Mouse (Mus musculus): ENCODE results near the gene Pnpla6. TPM values are rescaled to one million over a fixed set of nuclear protein-coding genes. Genes with fewer than 3 reads are reported as not detected.

Pnpla6 gene
- polyA plus RNA-seq, 1 experiment from 2014 or later = 22.9 TPM

GRCm38 (mm10) chr8:3485192-3485591 lies 30.0 kb upstream of the Pnpla6 start:
- H3K9me3 ChIP-seq = no peaks in the 10 kb centered on the region
- H3K9ac ChIP-seq (replicated peaks) = no peak overlapping the region
- H3K4me1 ChIP-seq (replicated peaks) = no peaks in the 10 kb centered on the region
- H3K4me3 ChIP-seq (replicated peaks) = no peak overlapping the region
- H3K27ac ChIP-seq = no peak overlapping the region
- ATAC-seq (ENCODE audit: insufficient number of reproducible peaks, insufficient read depth, low FRiP score, low TSS enrichment, low read depth) = no peak
- no peaks in the 10 kb centered on the region for H3K27me3 ChIP-seq
- H3K4me2 ChIP-seq = no peak overlapping the region
- WGBS = 24% methylated on average over 5 of the region's 5 CpGs
- no peaks in the 10 kb centered on the region for H3K36me3 ChIP-seq

DNA sequence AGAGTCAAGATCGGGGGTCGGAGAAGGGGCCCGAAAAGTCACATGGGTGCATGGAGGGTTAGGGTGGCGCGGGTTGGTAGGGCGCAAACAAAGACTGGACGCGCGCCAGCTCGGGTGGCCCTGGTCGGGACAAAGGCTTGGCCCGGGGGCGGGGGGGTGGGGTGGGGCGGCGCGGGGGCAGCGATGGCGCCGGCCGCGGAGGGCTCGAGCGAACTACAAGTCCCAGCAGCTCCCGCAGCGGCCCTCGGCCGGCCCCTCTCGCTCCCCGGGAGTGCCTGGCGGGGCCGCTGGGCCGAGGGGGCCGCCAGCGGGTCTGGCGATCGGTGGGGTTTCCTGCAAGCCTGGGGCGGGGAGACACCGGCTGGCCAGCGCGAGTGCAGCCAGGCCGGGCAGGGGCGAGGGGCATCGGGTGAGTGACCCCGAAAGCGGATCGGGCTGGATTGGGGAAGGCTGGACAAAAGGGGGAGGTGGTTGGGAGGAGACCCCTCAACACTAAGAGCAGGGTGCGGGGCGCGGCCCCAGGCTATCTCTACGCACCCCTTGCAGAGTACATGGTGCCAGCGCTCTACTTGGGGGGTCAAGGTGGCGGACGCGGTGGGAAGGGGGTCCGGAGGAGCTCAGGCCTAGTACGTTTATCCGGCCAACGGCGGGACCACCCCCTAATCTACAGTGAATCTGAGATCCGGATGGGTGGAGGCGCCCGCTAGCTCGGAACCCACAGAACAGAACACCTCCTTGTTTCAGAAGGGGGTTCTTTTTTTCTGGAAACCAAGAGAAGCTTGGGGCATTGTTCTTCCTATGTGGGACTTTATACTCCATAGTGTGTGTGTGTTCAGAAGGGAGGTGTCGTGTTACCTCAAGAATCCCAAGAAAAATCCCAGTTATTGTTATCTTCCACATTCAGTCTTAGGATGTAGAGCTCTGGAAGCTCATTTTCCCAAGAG lies 22.0 kb upstream of the Pnpla6 start, which contains the start of gene Zfp358:
TSS of gene Zfp358 (plus strand) at position 238 of the 944 bp plus-strand sequence.
- H3K4me3 ChIP-seq (replicated peaks) = peak within 1 kb of the TSS; percentile 85
- H3K36me3 ChIP-seq = peaks cover 40% of the 10 kb centered on the region
- H3K4me1 ChIP-seq (replicated peaks) = 0 out of 2 replicates have a peak, but pooled peaks cover 4% of the 10 kb centered on the region
- peak within 1 kb of the TSS; percentile 64 for H3K4me2 ChIP-seq
- H3K27me3 ChIP-seq = no peaks in the 10 kb centered on the region
- peak within 1 kb of the TSS; percentile 88 for H3K27ac ChIP-seq
- peak within 1 kb of the TSS; percentile 97 for H3K9ac ChIP-seq (replicated peaks)
- ATAC-seq (ENCODE audit: insufficient number of reproducible peaks, insufficient read depth, low FRiP score, low TSS enrichment, low read depth) = peak; percentile 90
- H3K9me3 ChIP-seq = peaks cover 24% of the 10 kb centered on the region
- under 1% methylated on average over 59 of the region's 64 CpGs for WGBS

GRCm38 (mm10) chr8:3493845-3494208 lies 21.4 kb upstream of the Pnpla6 start:
- Histone ChIP-seq H3K36me3 (peaks cover 47% of the 10 kb centered on the region), H3K4me2 (peak overlapping the region; percentile 64), H3K27ac (peak overlapping the region; percentile 88), H3K4me3 (replicated peaks) (peak overlapping the region; percentile 85), H3K9ac (replicated peaks) (peak overlapping the region; percentile 97), H3K4me1 (replicated peaks) (0 out of 2 replicates have a peak, but pooled peaks cover 4% of the 10 kb centered on the region), H3K9me3 (peaks cover 24% of the 10 kb centered on the region), H3K27me3 (no peaks in the 10 kb centered on the region)
- 52% methylated on average over 6 of the region's 6 CpGs for WGBS
- ATAC-seq (ENCODE audit: insufficient number of reproducible peaks, insufficient read depth, low FRiP score, low TSS enrichment, low read depth) = no peak; the same call in 1 of the 2 replicates

DNA sequence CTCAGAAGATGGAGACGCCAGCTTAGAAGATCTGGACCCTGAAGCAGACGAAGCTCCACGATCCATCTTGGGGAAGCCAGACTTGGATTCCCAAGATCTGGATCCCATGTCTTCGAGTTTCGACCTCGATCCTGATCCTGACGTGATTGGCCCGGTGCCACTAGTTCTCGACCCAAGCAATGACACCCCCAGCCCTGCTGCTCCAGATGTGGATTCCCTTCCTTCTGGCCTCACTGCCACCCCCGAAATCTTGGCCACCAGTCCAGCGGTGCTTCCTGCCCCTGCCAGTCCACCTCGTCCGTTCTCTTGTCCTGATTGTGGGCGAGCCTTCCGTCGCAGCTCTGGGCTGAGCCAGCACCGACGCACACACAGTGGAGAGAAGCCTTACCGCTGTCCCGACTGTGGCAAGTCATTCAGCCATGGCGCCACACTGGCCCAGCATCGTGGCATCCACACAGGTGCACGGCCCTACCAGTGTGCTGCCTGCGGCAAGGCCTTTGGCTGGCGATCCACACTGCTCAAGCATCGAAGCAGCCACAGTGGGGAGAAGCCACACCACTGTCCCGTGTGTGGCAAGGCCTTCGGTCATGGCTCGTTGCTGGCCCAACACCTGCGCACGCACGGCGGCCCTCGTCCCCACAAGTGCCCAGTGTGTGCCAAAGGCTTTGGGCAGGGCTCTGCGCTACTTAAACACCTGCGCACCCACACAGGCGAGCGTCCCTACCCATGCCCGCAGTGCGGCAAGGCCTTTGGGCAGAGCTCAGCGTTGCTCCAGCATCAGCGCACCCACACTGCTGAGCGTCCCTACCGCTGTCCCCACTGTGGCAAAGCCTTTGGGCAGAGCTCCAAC lies 19.4 kb upstream of the Pnpla6 start:
- WGBS = 96% methylated on average over 44 of the region's 44 CpGs
- Histone ChIP-seq H3K4me2 (no peak overlapping the region), H3K36me3 (peaks cover 49% of the 10 kb centered on the region), H3K4me1 (replicated peaks) (peaks cover 5% of the 10 kb centered on the region), H3K4me3 (replicated peaks) (0 out of 2 replicates have a peak overlapping the region, but pooled peaks have one; percentile 1), H3K9me3 (peaks cover 24% of the 10 kb centered on the region), H3K27ac (no peak overlapping the region), H3K9ac (replicated peaks) (no peak overlapping the region), H3K27me3 (no peaks in the 10 kb centered on the region)
- ATAC-seq (ENCODE audit: insufficient number of reproducible peaks, insufficient read depth, low FRiP score, low TSS enrichment, low read depth) = no peak

- 0 out of 2 replicates have a peak overlapping the region, but pooled peaks have one; percentile 1 for H3K4me3 ChIP-seq (replicated peaks)
- peaks cover 11% of the 10 kb centered on the region for H3K4me1 ChIP-seq (replicated peaks)
- no peak overlapping the region for H3K9ac ChIP-seq (replicated peaks)
- H3K9me3 ChIP-seq = peaks cover 24% of the 10 kb centered on the region
- ATAC-seq (ENCODE audit: insufficient number of reproducible peaks, insufficient read depth, low FRiP score, low TSS enrichment, low read depth) = no peak
- H3K4me2 ChIP-seq = no peak overlapping the region
- H3K27me3 ChIP-seq = no peaks in the 10 kb centered on the region
- no peak overlapping the region for H3K27ac ChIP-seq
- peaks cover 49% of the 10 kb centered on the region for H3K36me3 ChIP-seq
- 95% methylated on average over 15 of the region's 15 CpGs for WGBS
Measured at GRCm38 (mm10) chr8:3496428-3496748, 18.8 kb upstream of the Pnpla6 start.

DNA sequence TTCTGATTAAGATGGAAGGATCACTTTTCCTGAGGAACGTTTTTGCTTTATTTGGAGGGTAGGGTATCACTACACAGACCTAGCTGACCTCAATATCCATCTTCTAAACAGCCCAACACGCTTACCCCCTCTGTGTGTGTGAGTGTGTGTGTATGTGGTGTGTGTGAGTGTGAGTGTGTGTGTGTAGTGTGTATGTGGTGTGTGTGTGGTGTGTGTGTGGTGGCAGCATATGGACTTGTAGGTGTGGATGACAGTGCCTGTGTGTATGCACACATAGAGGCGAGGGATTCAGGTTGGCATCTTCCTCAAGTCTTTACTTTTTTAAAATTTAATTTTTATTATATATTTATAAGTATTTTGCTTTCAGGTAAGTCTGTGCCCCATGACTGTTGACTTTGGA lies 16.6 kb upstream of the Pnpla6 start:
- WGBS = 89% methylated on average over 3 of the region's 3 CpGs
- no peak for ATAC-seq (ENCODE audit: insufficient number of reproducible peaks, insufficient read depth, low FRiP score, low TSS enrichment, low read depth)
- Histone ChIP-seq H3K4me3 (replicated peaks) (no peak overlapping the region), H3K9ac (replicated peaks) (no peak overlapping the region), H3K9me3 (peaks cover 24% of the 10 kb centered on the region), H3K36me3 (peaks cover 49% of the 10 kb centered on the region), H3K27ac (no peak overlapping the region), H3K4me2 (no peak overlapping the region), H3K27me3 (no peaks in the 10 kb centered on the region), H3K4me1 (replicated peaks) (peaks cover 15% of the 10 kb centered on the region)

- Histone ChIP-seq H3K27me3 (no peaks in the 10 kb centered on the region), H3K9ac (replicated peaks) (peak overlapping the region; percentile 80), H3K4me2 (peak overlapping the region; percentile 80), H3K9me3 (peaks cover 19% of the 10 kb centered on the region), H3K36me3 (peaks cover 48% of the 10 kb centered on the region), H3K4me1 (replicated peaks) (peaks cover 11% of the 10 kb centered on the region), H3K4me3 (replicated peaks) (peak overlapping the region; percentile 77), H3K27ac (peak overlapping the region; percentile 94)
- ATAC-seq (ENCODE audit: insufficient number of reproducible peaks, insufficient read depth, low FRiP score, low TSS enrichment, low read depth) = 0 out of 2 replicates have a peak, but pooled peaks have one; percentile 0
- 5% methylated on average over 8 of the region's 8 CpGs for WGBS
Measured at GRCm38 (mm10) chr8:3499751-3500150, 15.4 kb upstream of the Pnpla6 start.

GRCm38 (mm10) chr8:3500235-3501090 lies 14.7 kb upstream of the Pnpla6 start, which contains the start of gene Mcoln1:
TSS of gene Mcoln1 (plus strand) at chr8:3500457.
- Histone ChIP-seq H3K36me3 (peaks cover 41% of the 10 kb centered on the region), H3K4me1 (replicated peaks) (peaks cover 11% of the 10 kb centered on the region), H3K4me2 (peak within 1 kb of the TSS; percentile 80), H3K27ac (peak within 1 kb of the TSS; percentile 94), H3K9me3 (peaks cover 12% of the 10 kb centered on the region), H3K4me3 (replicated peaks) (peak within 1 kb of the TSS; percentile 77), H3K9ac (replicated peaks) (peak within 1 kb of the TSS; percentile 80), H3K27me3 (no peaks in the 10 kb centered on the region)
- ATAC-seq (ENCODE audit: insufficient number of reproducible peaks, insufficient read depth, low FRiP score, low TSS enrichment, low read depth) = peak; percentile 80
- WGBS = under 1% methylated on average over 70 of the region's 70 CpGs

DNA sequence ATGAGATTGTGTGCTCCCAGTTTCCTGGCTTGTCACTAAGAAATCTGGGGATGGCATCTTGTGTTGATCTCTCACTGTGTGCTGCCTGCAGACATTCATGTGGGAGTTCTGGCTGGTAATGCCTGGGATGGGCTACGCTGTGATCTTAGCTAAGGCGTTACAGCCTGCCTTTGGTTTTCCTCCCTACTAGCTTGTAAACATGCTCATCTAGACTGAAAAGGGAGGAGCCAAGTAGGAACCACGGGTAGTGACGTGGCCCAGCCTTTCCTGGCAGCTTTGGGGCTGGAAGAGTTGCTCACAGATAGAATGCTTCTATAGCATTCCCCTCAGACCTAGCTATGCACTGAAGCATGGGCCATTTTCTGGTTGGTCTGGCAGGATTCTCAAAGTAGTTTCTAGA lies 13.0 kb upstream of the Pnpla6 start:
- Histone ChIP-seq H3K4me1 (replicated peaks) (peaks cover 11% of the 10 kb centered on the region), H3K4me2 (no peak overlapping the region), H3K36me3 (peaks cover 41% of the 10 kb centered on the region), H3K27me3 (no peaks in the 10 kb centered on the region), H3K9me3 (no peaks in the 10 kb centered on the region), H3K4me3 (replicated peaks) (no peak overlapping the region), H3K9ac (replicated peaks) (no peak overlapping the region), H3K27ac (no peak overlapping the region)
- ATAC-seq (ENCODE audit: insufficient number of reproducible peaks, insufficient read depth, low FRiP score, low TSS enrichment, low read depth) = no peak
- 57% methylated on average over 4 of the region's 4 CpGs for WGBS

DNA sequence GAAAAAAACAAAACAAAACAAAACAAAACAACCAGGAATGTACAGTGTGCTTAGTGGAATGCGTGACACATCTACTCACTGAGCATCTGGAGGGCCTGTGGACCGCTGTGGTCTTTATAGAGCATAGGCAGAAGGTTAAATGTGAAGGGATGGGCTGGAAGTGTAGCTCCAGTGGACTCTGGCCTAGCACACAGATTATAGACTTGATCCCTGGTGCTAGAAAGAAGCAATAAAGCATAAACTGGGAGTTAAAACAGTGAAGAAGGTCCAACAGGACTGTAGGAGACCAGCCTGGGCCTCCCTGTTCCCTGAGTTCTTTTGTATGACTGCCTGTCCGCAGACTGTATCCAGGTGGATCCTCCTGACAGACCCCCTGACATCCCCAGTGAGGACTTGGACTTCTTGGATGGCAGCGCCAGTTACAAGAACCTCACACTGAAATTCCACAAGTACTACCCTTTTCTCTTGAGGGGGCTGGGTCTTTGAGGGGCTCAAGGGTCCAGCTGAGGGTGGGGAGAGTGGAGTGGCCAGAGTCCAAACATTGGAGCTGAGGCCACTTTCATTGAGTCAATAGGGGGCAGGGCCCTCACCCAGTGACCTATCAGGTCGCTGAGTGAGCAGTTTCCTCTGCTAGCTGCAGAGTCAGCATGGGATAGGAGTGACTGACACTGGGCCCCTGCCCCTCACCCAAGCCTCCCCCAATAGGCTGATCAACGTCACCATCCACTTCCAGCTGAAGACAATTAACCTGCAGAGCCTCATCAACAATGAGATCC lies 7.0 kb upstream of the Pnpla6 start:
- no peaks in the 10 kb centered on the region for H3K4me1 ChIP-seq (replicated peaks)
- H3K4me2 ChIP-seq = no peak overlapping the region
- H3K4me3 ChIP-seq (replicated peaks) = no peak overlapping the region
- no peaks in the 10 kb centered on the region for H3K27me3 ChIP-seq
- ATAC-seq (ENCODE audit: insufficient number of reproducible peaks, insufficient read depth, low FRiP score, low TSS enrichment, low read depth) = no peak
- H3K9ac ChIP-seq (replicated peaks) = no peak overlapping the region
- 87% methylated on average over 6 of the region's 6 CpGs for WGBS
- no peak overlapping the region for H3K27ac ChIP-seq
- H3K36me3 ChIP-seq = peaks cover 81% of the 10 kb centered on the region
- no peaks in the 10 kb centered on the region for H3K9me3 ChIP-seq

All from limb, embryonic 12.5 days (tissue).